ENCODE assay signal across 20 mouse cellular contexts in the genomic region with DNA sequence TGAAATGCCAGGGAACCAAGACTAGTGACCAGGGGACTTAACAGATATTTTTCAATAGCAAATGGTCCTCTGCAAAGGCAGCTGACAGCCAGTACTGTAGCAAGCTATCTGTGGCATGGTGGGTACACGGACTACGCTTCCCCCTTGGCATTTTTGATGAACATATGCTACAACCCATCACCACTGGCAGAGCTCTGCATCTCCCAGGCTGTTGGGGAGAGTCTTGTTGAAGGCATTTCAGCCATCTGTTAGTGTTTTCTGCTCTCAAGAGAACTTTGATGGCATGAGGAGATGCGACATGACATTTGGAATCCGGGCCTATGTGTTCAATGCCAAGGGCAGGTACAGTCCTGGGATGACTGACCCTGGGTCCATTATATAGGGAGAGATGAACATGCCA.
DNase-seq lines count a peak whose midpoint lies in the region; ATAC-seq and TF ChIP-seq lines count a peak whose summit lies in the region.
"Had no signal": no experiment of that assay in that cellular context is flagged by ENCODE, and none has a peak within 500 bp of the region (broad histone marks: within the 10 kb centered on the region; RNA-seq: fewer than 3 reads in every experiment).

No protein-coding gene starts in this region.

- 70% methylated on average over 4 of the region's 4 CpGs for WGBS in hindbrain, postnatal 0 days
- 86% methylated on average over 4 of the region's 4 CpGs for WGBS in hindbrain, embryonic 16.5 days
- WGBS in limb, embryonic 11.5 days = 89% methylated on average over 4 of the region's 4 CpGs
- WGBS in limb, embryonic 10.5 days = 97% methylated on average over 4 of the region's 4 CpGs

- peaks cover 4% of the 10 kb centered on the region; the same call in 1 of the 2 replicates for H3K4me1 ChIP-seq in hindbrain, postnatal 0 days (ENCODE audit: insufficient read depth, low read length)
- peaks cover 3% of the 10 kb centered on the region for H3K4me1 ChIP-seq in hindbrain, embryonic 16.5 days (ENCODE audit: control insufficient read depth, insufficient read depth, low read depth, low read length)
- H3K4me1 ChIP-seq in limb, embryonic 11.5 days (ENCODE audit: control insufficient read depth, insufficient read depth, low read length) = no peaks in the 10 kb centered on the region
- no peaks in the 10 kb centered on the region for H3K4me1 ChIP-seq in limb, embryonic 10.5 days
- H3K4me1 ChIP-seq: embryonic facial prominence, embryonic 13.5 days; heart, embryonic 12.5 days had no signal

- no peak for ATAC-seq in hindbrain, postnatal 0 days
- ATAC-seq in hindbrain, embryonic 16.5 days = no peak
- ATAC-seq in limb, embryonic 11.5 days (ENCODE audit: insufficient number of reproducible peaks, low FRiP score, low TSS enrichment, low read depth) = no peak
- ATAC-seq: forebrain, embryonic 16.5 days; inflammation-experienced regulatory T-cells, adult 6 months had no signal

- H3K9ac ChIP-seq in hindbrain, postnatal 0 days (replicated peaks; ENCODE audit: low read length) = no peak overlapping the region
- H3K9ac ChIP-seq in hindbrain, embryonic 16.5 days (ENCODE audit: low read depth, low read length) = no peak overlapping the region
- no peak overlapping the region for H3K9ac ChIP-seq in limb, embryonic 11.5 days (ENCODE audit: low read length)
- H3K9ac ChIP-seq: embryonic facial prominence, embryonic 13.5 days; forebrain, embryonic 12.5 days; heart, embryonic 12.5 days; hindbrain, embryonic 14.5 days had no signal

- no peak for TF ChIP-seq CTCF in hindbrain, postnatal 0 days (IDR thresholded peaks at IDR 0.05; ENCODE audit: low read depth)
- no peak for TF ChIP-seq CTCF in layer of hippocampus, adult 2 months (conservative IDR thresholded peaks at IDR 0.05)

- H3K27ac ChIP-seq in hindbrain, postnatal 0 days = no peak overlapping the region
- H3K27ac ChIP-seq in hindbrain, embryonic 16.5 days (ENCODE audit: low read depth, low read length) = no peak overlapping the region
- no peak overlapping the region for H3K27ac ChIP-seq in limb, embryonic 11.5 days (replicated peaks; ENCODE audit: low read depth, low read length)
- no peak overlapping the region for H3K27ac ChIP-seq in limb, embryonic 10.5 days
- peak overlapping the region; percentile 58; the same call in 1 of the 2 replicates for H3K27ac ChIP-seq in layer of hippocampus, adult 2 months
- H3K27ac ChIP-seq: embryonic facial prominence, embryonic 13.5 days; forebrain, embryonic 12.5 days; hindbrain, embryonic 10.5 days; hindbrain, embryonic 14.5 days had no signal

- no peak overlapping the region for H3K4me3 ChIP-seq in hindbrain, postnatal 0 days (ENCODE audit: low read length)
- no peak overlapping the region for H3K4me3 ChIP-seq in hindbrain, embryonic 16.5 days (ENCODE audit: low read length)
- H3K4me3 ChIP-seq in limb, embryonic 11.5 days (ENCODE audit: low read depth, low read length) = no peak overlapping the region
- H3K4me3 ChIP-seq in limb, embryonic 10.5 days = no peak overlapping the region
- no peak overlapping the region for H3K4me3 ChIP-seq in layer of hippocampus, adult 2 months
- H3K4me3 ChIP-seq: embryonic facial prominence, embryonic 13.5 days; forebrain, embryonic 12.5 days; heart, embryonic 12.5 days; hindbrain, embryonic 10.5 days had no signal

- no peak overlapping the region for H3K4me2 ChIP-seq in hindbrain, postnatal 0 days (ENCODE audit: low read depth, low read length)
- no peak overlapping the region for H3K4me2 ChIP-seq in hindbrain, embryonic 16.5 days (ENCODE audit: low read length)
- no peak overlapping the region for H3K4me2 ChIP-seq in limb, embryonic 11.5 days (ENCODE audit: low read depth, severe bottlenecking)
- H3K4me2 ChIP-seq: embryonic facial prominence, embryonic 13.5 days; forebrain, embryonic 12.5 days; heart, embryonic 12.5 days; hindbrain, embryonic 14.5 days had no signal

- H3K9me3 ChIP-seq in hindbrain, postnatal 0 days (ENCODE audit: low read length) = no peaks in the 10 kb centered on the region
- no peaks in the 10 kb centered on the region for H3K9me3 ChIP-seq in hindbrain, embryonic 16.5 days (ENCODE audit: control insufficient read depth, low read length)
- no peaks in the 10 kb centered on the region for H3K9me3 ChIP-seq in limb, embryonic 11.5 days (ENCODE audit: control insufficient read depth, low read length)
- H3K9me3 ChIP-seq in limb, embryonic 10.5 days (replicated peaks) = no peaks in the 10 kb centered on the region
- H3K9me3 ChIP-seq: embryonic facial prominence, embryonic 13.5 days; forebrain, embryonic 12.5 days; heart, embryonic 12.5 days; hindbrain, embryonic 10.5 days had no signal

- DNase-seq in hindbrain, postnatal 0 days (ENCODE audit: low spot score) = peak; percentile 37
- peak; percentile 13 for DNase-seq in limb, embryonic 11.5 days (ENCODE audit: low spot score)
- no peak for DNase-seq in limb, embryonic 10.5 days (ENCODE audit: low spot score)
- peak in 1 of 2 experiments; percentile 24 for DNase-seq in layer of hippocampus, adult 2 months (ENCODE audit: low spot score in 2 of 2)
- peak; percentile 36 for DNase-seq in layer of hippocampus, adult 9-11 months
- no peak for DNase-seq in urinary bladder, adult 18-20 months (ENCODE audit: low spot score in 2 of 2)
- DNase-seq: adrenal gland, adult 8-10 months; adrenal gland, postnatal 36 days; cerebellum, adult 11 months; cerebellum, adult 9-11 months; gastrocnemius, postnatal 10 days; heart, adult 18-20 months had no signal

- H3K27me3 ChIP-seq in hindbrain, postnatal 0 days (ENCODE audit: insufficient read depth, low read length) = no peaks in the 10 kb centered on the region
- H3K27me3 ChIP-seq in hindbrain, embryonic 16.5 days (replicated peaks; ENCODE audit: control insufficient read depth, insufficient read depth, low read length) = no peaks in the 10 kb centered on the region
- no peaks in the 10 kb centered on the region for H3K27me3 ChIP-seq in limb, embryonic 11.5 days (ENCODE audit: control insufficient read depth, insufficient read depth, low read length)
- H3K27me3 ChIP-seq in limb, embryonic 10.5 days (ENCODE audit: low read depth, poor library complexity, severe bottlenecking) = no peaks in the 10 kb centered on the region
- H3K27me3 ChIP-seq: embryonic facial prominence, embryonic 13.5 days; heart, embryonic 12.5 days had no signal

- H3K36me3 ChIP-seq in hindbrain, postnatal 0 days (ENCODE audit: insufficient read depth, low read length) = no peaks in the 10 kb centered on the region
- no peaks in the 10 kb centered on the region for H3K36me3 ChIP-seq in hindbrain, embryonic 16.5 days (ENCODE audit: control insufficient read depth, insufficient read depth, low read length)
- no peaks in the 10 kb centered on the region for H3K36me3 ChIP-seq in limb, embryonic 11.5 days (ENCODE audit: control insufficient read depth, insufficient read depth, low read length)
- no peaks in the 10 kb centered on the region for H3K36me3 ChIP-seq in limb, embryonic 10.5 days
- H3K36me3 ChIP-seq: embryonic facial prominence, embryonic 13.5 days; forebrain, embryonic 12.5 days; heart, embryonic 12.5 days; hindbrain, embryonic 10.5 days had no signal

Comparison
In these comparisons a context has a peak if more than half of its experiments do, and no peak if none do; other contexts are left out.
1. DNase-seq: peak in hindbrain, postnatal 0 days (single experiment), limb, embryonic 11.5 days (single experiment) and layer of hippocampus, adult 9-11 months (single experiment); none in limb, embryonic 10.5 days (single experiment) and urinary bladder, adult 18-20 months (0 of 2).